Mouse (Mus musculus): ENCODE measurements around the gene Gm17428.

DNA sequence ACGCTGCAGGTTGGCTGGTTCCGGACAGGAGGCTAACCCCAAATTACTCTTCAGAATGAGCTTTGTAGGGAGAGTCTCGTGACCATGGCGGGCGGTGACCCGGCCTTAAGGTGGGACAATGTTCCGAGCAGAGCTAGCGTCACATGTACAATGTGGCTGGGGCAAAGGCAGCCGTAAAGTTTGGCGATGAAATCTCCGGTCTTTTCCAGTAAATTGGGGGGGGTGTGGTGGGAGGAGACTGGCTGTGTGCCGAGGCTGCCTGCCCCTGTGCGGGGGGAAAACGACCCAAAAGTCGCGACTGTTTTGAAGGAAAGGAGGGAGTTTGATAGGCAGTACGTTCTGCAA is 39.0 kb downstream of the Gm17428 start:
- TF ChIP-seq ZMIZ1 (IDR thresholded peaks at IDR 0.05; ENCODE audit: low read depth, low read length): no peak
- TF ChIP-seq POLR2A (IDR thresholded peaks at IDR 0.05; ENCODE audit: control insufficient read depth in 1 of 2, insufficient read depth in 1 of 2, low read depth in 1 of 2, low read length in 2 of 2, poor library complexity in 1 of 2): no peak; a peak in 1 of 4 replicates
- no peak for TF ChIP-seq CTCF (IDR thresholded peaks at IDR 0.05 in 2 of 3, conservative IDR thresholded peaks at IDR 0.05 in 1 of 3; ENCODE audit: control insufficient read depth in 1 of 3, insufficient read depth in 1 of 3, low read depth in 2 of 3, low read length in 3 of 3, poor library complexity in 1 of 3, severe bottlenecking in 1 of 3)
- no peak for TF ChIP-seq RCOR1 (IDR thresholded peaks at IDR 0.05; ENCODE audit: low read depth, low read length)
- 0 out of 2 replicates have a peak, but pooled peaks have one; percentile 10 for TF ChIP-seq MYC (IDR thresholded peaks at IDR 0.05; ENCODE audit: low read depth, low read length)
- no peak for TF ChIP-seq NELFE (IDR thresholded peaks at IDR 0.05; ENCODE audit: low read depth, low read length)
- TF ChIP-seq MAX (IDR thresholded peaks at IDR 0.05; ENCODE audit: low read length): peak; percentile 35; the same call in 1 of the 2 replicates
- no peak for TF ChIP-seq CHD2 (IDR thresholded peaks at IDR 0.05; ENCODE audit: low read length)
- 0 out of 2 replicates have a peak, but pooled peaks have one; percentile 67 for TF ChIP-seq CHD1 (IDR thresholded peaks at IDR 0.05; ENCODE audit: low read depth, low read length)
- TF ChIP-seq MEF2A (IDR thresholded peaks at IDR 0.05; ENCODE audit: extremely low read depth, insufficient replicate concordance, low read depth, low read length, poor library complexity, severe bottlenecking): no peak
- no peak for TF ChIP-seq KAT2A (conservative IDR thresholded peaks at IDR 0.05; ENCODE audit: low read depth, low read length)
- no peak for TF ChIP-seq ZNF384 (IDR thresholded peaks at IDR 0.05; ENCODE audit: low read depth, low read length)
- no peak for TF ChIP-seq MAFK (IDR thresholded peaks at IDR 0.05; ENCODE audit: borderline replicate concordance, low read depth, low read length)
- TF ChIP-seq USF1 (IDR thresholded peaks at IDR 0.05; ENCODE audit: low read depth, low read length): no peak; the same call in 1 of the 2 replicates

All from MEL (cell line).